Mouse (Mus musculus): ENCODE results near the gene Emd.

Gene Emd

DNA sequence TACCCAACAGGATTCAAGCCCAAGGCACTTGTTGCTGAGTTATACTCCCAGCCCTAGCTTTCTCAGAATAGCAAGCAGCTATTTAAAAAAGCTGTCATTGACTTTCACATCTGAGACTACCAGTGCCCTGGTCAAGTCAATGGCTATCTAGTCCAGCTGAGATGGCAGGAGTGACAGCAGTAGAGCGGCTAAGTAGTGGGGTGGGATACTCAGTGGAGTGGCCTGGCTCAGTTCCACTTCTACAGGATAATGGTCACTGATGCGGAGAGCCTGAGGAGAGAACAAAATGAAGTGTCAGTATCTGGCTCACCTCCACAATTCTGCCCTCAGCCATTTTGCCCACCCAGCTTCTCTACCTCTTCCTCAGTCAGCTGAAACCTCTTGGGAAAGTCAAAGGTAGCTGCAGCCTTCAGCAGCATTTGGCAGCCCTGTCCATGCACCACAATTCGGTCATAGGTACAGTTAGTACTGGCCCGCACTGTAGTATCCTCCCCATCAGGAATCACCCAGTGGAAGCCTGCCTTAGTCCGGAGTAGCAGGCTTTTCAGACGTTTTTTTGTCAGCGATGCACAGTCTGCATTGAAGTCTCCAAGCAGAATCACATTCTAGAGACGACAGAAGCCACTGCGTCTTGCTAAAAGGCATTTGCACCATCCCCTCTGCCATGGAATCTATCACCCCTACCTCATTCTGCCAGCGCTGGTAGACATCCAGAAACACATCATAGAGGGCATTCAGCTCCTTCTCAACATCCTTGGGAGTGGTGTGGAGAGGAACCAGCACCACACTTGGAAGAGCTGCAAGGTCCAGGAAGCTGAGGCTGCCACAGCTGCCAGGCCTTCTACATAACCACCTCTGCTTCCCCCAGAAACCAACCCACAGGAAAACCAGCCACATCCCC lies 19.2 kb downstream of the Emd start:
- DNase-seq, result no peak

DNA sequence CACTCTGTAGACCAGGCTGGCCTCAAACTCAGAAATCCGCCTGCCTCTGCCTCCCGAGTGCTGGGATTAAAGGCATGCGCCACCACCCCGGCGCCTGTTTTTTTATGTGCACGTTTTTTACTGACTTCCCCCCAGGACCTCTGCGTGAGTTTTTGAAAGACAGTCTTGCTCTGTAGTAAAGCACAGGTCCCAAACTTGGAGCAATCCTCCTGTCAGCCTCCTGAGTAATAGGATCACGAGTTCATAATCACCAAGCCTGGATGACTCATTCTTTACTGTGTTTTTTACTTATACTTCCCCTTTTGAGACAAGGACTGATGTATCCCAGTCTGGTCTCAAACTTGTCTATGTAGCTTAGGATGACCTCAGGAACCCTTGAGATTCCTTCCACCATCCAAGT lies 23.4 kb downstream of the Emd start:
- DNase-seq, result no peak

DNA sequence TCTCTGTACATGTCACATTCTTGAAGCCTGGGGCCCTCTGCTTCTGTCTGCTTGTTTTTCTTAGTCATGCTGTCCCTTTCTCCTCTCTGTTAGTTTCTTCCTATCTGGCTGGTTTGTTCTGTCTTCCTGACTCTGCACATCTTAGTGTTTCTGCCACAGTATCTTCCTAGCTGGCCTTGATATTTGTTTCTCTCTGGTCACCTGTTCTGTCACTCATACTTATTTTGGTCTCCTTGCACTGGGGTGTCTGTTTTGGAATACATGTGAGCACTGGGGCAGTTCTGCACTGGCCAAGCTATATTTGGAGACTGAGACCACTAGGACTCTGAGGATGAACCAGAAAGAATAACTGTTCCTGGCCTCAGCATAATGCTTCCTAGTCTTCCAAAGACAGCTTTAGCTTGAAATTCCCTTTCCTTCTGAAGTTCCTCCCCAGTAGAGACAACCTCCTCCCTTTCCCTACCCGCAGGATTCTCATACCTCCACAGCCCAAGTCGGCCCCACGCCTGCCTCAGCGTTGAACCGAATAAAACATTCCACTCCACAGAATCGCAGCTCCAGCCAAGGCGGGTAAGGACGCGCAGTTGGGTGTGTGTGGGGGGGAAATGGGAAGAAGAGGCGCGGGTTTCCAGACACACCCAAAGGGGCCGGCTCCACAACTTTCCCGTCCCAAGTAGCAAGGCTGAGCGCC lies 26.7 kb downstream of the Emd start:
- DNase-seq, result no peak

DNA sequence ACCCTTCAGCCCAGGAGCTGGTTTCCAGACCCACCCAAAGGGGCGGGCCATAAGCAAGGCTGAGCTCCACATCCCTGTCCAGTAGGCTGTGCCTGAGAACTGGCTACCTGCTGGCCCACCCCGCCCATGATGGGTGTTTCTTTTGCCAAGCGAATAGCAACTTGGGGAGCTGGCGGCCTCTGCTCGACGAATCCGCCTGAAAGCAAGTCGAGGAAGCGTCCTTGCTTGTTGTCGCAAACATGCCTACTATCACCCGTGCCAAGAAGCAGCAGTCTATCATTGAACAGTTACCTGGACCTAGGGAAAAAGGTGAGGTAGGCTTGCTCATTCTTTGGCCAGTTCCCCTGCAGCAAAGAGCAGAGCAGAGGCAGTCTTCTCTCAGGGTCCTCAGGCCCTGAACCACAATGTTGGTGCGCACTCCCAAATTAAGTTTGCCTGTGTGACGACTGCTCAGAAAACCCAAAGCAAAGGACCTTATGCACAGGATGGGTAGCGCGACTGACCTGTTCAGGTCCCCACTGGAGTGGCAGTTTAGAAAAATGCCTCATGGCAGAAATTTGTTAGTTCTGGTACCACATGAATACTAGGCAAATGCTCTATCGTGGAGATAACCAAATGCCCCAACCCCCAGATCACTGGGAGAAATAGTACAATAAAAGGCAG lies 27.4 kb downstream of the Emd start, which contains the start of the genes Taz and Dnase1l1:
Gene Taz, plus strand, starts transcription at position 181 of the 663 bp plus-strand sequence.
Gene Dnase1l1, minus strand, starts transcription at position 606 of the 663 bp plus-strand sequence.
- peak; percentile 89 to 96 for DNase-seq

DNA sequence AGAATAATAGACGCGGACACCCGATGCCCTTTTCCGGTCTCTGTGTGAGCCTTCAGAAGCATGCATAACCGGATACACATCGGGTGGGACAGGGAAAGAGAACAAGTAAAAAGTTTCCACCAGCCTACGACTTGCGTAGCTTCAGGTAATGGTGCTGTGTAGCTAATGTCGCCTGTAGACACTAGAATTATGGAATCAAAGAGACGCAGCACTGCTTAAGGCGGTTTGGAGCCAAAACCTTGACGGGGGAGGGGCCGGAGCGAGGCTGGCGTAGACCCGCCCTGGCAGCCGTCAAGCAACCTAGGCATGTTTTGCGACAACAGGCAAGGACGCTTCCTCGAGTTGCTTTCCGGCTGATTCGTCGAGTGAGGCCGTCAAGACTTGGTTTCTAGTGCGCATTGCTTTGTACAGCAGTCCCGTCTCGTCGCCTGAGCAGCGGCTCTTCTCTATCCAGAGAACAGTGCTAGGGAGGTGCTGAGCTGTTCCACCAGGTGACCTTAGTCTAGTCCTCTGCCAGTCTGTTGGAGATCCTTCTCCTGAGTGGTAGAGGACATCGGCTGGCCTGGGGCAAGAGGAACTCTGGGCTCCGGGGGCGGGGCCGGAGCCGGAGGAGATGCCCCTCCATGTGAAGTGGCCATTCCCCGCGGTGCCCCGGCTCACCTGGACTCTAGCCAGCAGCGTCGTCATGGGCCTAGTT lies 28.1 kb downstream of the Emd start:
- peak; percentile 89 to 93 for DNase-seq

DNA sequence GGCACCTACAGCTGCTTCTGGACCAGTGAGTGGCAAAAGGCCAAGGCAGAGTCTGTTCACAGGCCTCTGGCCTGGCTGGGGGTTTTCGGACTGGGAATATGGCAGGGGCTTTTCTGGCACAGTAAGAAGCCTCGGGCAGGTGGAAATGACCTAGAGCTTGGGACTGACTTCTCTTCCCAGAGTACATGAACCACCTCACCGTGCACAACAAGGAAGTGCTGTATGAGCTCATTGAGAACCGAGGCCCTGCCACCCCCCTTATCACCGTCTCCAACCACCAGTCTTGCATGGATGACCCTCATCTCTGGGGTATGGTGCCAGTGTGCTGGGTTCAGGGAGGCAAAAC lies 28.6 kb downstream of the Emd start:
- DNase-seq, result no peak

DNA sequence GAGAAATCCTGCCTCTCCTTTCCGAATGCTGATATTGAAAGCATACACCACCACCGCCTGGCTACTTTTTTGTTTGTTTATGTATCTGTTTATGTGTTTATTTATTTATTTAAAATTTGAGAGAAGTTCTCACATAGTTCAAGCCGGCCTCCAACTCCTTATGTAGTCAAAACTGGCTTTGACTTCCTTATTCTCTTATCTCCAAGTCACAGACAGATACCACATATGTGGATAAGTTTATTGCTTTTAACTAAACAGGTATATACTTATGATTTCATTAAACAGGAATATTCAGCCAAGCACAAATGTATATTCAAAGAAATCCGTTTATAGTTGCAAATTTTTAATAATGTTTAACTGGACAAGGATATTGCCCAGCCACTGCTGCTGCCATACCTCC lies 38.9 kb downstream of the Emd start:
- no peak for DNase-seq

DNA sequence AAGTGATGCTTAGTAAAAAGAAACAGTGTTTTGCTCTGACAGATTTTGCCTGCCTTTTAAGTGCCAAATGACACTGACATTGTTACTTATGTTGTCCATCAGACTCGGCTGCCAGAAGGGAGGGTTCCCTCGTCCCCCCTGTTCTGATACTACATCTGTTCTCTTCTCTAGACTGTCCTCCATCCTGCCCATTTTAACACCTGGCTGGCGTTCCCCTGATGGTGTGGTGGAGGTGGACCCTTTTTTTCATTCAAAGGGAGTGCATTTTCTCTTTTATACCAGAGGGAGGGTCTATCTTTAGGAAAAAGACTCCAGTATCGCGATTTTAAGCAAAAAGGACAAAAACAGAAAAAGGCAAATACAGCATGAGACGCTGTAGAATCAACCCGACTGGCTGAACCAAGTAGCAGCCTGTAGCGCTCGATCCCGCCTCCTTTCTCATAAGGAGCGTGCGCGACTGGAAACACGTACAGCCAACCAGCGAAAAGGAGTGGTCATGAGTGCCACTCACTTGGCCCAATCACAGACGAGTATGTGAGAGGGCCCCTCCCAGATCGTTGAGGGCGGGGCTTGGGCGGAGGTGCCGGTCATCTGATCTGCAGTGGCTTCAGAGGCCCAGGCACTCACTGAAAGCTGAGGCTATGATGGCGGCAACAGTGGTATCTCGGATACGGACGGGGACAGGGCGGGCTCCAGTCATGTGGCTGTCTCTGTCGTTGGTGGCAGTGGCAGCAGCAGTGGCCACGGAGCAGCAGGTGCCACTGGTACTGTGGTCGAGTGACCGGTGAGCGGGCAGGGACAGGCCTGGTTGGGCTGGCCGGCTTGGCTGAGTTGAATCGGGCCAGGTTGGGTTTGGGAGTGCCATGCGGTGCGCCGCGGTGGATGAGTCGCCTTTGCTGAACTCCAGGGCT lies 42.3 kb downstream of the Emd start, which contains the start of gene Atp6ap1:
Gene Atp6ap1, plus strand, starts transcription at position 560 of the 911 bp plus-strand sequence.
- peak; percentile 95 to 97 for DNase-seq

DNA sequence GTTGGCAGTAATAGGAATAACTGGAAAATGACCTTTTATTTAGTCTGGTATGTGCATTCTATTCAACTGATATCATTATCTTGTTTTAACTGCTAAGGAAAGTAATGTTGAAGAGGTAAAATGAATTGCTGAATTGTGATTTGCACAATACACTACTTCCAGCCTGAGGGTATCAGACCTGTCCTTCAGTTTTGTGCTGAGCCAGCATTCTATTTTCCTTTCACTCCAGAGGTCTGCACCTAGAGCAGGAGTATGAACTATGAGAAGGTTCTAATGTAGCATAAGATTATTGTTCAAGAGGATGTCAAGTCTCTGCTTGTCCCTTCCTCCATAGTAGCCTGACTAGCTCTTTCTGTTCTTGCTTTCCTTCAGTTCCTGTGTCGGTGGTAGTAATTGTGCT lies 43.9 kb downstream of the Emd start:
- DNase-seq, result no peak

DNA sequence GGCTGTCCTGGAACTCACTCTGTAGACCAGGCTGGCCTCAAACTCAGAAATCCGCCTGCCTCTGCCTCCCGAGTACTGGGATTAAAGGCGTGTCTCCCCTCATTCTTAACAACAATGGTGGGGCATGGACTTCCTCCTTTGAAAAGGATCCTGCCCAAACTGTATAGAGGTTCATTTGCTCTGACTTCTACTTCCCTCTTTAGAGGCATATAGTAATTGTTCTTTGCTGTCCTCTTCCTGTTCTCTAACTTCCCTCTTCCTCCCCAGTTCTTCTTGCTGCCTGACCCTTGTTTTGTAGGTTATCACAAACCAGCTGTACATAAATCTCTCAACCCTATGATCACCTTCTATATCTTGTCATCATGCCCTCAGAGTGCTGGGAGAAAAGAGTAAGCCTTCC lies 45.2 kb downstream of the Emd start:
- no peak for DNase-seq

DNA sequence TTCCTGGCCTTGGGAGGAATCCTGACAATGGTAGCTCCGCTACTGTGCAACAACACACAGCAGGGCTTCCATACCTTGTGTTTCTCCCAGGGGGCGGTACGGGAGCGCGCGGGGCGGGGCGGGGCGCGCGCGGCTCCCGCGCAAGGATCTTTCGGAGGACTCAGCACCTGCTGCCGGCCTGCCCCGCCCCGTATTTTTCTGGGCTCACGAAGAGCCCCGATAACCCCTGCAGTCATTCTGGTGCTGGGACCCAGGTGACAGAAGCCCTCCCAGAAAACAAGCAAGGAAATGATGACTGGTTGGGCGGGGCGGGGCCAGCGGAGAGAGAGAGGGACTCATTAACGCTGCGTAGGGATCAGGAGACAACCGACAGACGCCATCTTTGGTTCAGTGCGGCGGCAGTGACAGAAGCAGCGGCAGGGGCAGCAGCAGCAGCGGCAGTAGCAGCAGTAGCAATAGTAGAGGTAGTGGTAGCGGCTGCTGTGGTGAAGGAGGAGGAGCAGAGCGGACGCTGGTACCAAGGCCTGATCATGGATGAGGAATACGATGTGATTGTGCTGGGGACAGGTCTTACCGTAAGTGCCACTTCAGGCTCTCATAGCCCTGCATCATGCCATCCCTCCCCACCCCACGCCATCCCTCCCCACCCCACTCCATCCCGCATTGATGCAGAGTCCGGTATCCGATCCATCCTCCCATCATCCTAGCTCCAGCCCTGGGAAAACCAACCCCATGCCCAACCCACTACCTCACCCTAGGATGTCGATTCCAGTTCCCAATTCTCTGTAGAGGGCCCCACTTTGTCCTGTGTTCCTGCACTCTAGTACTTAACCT lies 50.6 kb downstream of the Emd start, which contains the start of gene Gdi1:
Gene Gdi1, plus strand, starts transcription at position 132 of the 834 bp plus-strand sequence.
- DNase-seq, result peak; percentile 73 to 85

All from kidney, postnatal 25 days (tissue).